Mouse (Mus musculus): ENCODE measurements around the gene Dusp9. TPM values are rescaled to one million over a fixed set of nuclear protein-coding genes. Genes with fewer than 3 reads are reported as not detected.

The Dusp9 gene
- polyA plus RNA-seq, 1 experiment from 2014 or later = 9.6 TPM

GRCm38 (mm10) chrX:73673968-73674661 lies 34.9 kb downstream of the Dusp9 start:
- Histone ChIP-seq H3K27me3 (ENCODE audit: control insufficient read depth, insufficient read depth, low read length) (no peaks in the 10 kb centered on the region), H3K27ac (ENCODE audit: low read depth, low read length) (no peak overlapping the region)
- 31% methylated on average over 20 of the region's 20 CpGs for WGBS

GRCm38 (mm10) chrX:73675231-73675630 lies 36.0 kb downstream of the Dusp9 start:
- H3K4me3 ChIP-seq (ENCODE audit: low read length) = no peak overlapping the region
- no peaks in the 10 kb centered on the region for H3K9me3 ChIP-seq (ENCODE audit: control insufficient read depth, low read length)
- ATAC-seq (ENCODE audit: low FRiP score, low TSS enrichment) = no peak
- H3K4me2 ChIP-seq (replicated peaks; ENCODE audit: low read depth, low read length) = peak overlapping the region; percentile 72; the same call in 1 of the 2 replicates
- H3K9ac ChIP-seq (ENCODE audit: low read depth, low read length) = no peak overlapping the region
- no peaks in the 10 kb centered on the region for H3K27me3 ChIP-seq (ENCODE audit: control insufficient read depth, insufficient read depth, low read length)
- H3K4me1 ChIP-seq (ENCODE audit: control insufficient read depth, insufficient read depth, low read length) = no peaks in the 10 kb centered on the region
- H3K36me3 ChIP-seq (ENCODE audit: control insufficient read depth, insufficient read depth, low read length) = peaks cover 20% of the 10 kb centered on the region; the same call in 1 of the 2 replicates
- H3K27ac ChIP-seq (ENCODE audit: low read depth, low read length) = no peak overlapping the region
- WGBS = 78% methylated on average over 2 of the region's 2 CpGs

More at GRCm38 (mm10) chrX:73673968-73674661, 34.9 kb downstream of the Dusp9 start:
- peaks cover 12% of the 10 kb centered on the region; the same call in 1 of the 2 replicates for H3K36me3 ChIP-seq (ENCODE audit: control insufficient read depth, insufficient read depth, low read length)
- peak overlapping the region; percentile 79 for H3K9ac ChIP-seq (ENCODE audit: low read depth, low read length)
- no peaks in the 10 kb centered on the region for H3K4me1 ChIP-seq (ENCODE audit: control insufficient read depth, insufficient read depth, low read length)
- no peaks in the 10 kb centered on the region for H3K9me3 ChIP-seq (ENCODE audit: control insufficient read depth, low read length)
- H3K4me3 ChIP-seq (ENCODE audit: low read length) = peak overlapping the region; percentile 54
- H3K4me2 ChIP-seq (replicated peaks; ENCODE audit: low read depth, low read length) = peak overlapping the region; percentile 72
- peak; percentile 68 for ATAC-seq (ENCODE audit: low FRiP score, low TSS enrichment)

GRCm38 (mm10) chrX:73676668-73677067 lies 37.4 kb downstream of the Dusp9 start:
- peaks cover 26% of the 10 kb centered on the region; the same call in 1 of the 2 replicates for H3K36me3 ChIP-seq (ENCODE audit: control insufficient read depth, insufficient read depth, low read length)
- H3K27ac ChIP-seq (ENCODE audit: low read depth, low read length) = no peak overlapping the region
- H3K9me3 ChIP-seq (ENCODE audit: control insufficient read depth, low read length) = no peaks in the 10 kb centered on the region
- ATAC-seq (ENCODE audit: low FRiP score, low TSS enrichment) = no peak
- no peak overlapping the region for H3K9ac ChIP-seq (ENCODE audit: low read depth, low read length)
- H3K4me1 ChIP-seq (ENCODE audit: control insufficient read depth, insufficient read depth, low read length) = no peaks in the 10 kb centered on the region
- H3K4me2 ChIP-seq (replicated peaks; ENCODE audit: low read depth, low read length) = no peak overlapping the region
- 98% methylated on average over 4 of the region's 4 CpGs for WGBS
- no peaks in the 10 kb centered on the region for H3K27me3 ChIP-seq (ENCODE audit: control insufficient read depth, insufficient read depth, low read length)
- no peak overlapping the region for H3K4me3 ChIP-seq (ENCODE audit: low read length)

- Histone ChIP-seq H3K9me3 (ENCODE audit: control insufficient read depth, low read length) (no peaks in the 10 kb centered on the region), H3K9ac (ENCODE audit: low read depth, low read length) (no peak overlapping the region), H3K4me3 (ENCODE audit: low read length) (no peak overlapping the region), H3K4me2 (replicated peaks; ENCODE audit: low read depth, low read length) (no peak overlapping the region), H3K36me3 (ENCODE audit: control insufficient read depth, insufficient read depth, low read length) (peaks cover 45% of the 10 kb centered on the region; the same call in 1 of the 2 replicates), H3K4me1 (ENCODE audit: control insufficient read depth, insufficient read depth, low read length) (no peaks in the 10 kb centered on the region), H3K27ac (ENCODE audit: low read depth, low read length) (no peak overlapping the region), H3K27me3 (ENCODE audit: control insufficient read depth, insufficient read depth, low read length) (no peaks in the 10 kb centered on the region)
- ATAC-seq (ENCODE audit: low FRiP score, low TSS enrichment) = no peak
- 90% methylated on average over 2 of the region's 2 CpGs for WGBS
These were observed 44.9 kb downstream of the Dusp9 start for GRCm38 (mm10) chrX:73684156-73684555.

GRCm38 (mm10) chrX:73684978-73685377 lies 45.8 kb downstream of the Dusp9 start:
- H3K27me3 ChIP-seq (ENCODE audit: control insufficient read depth, insufficient read depth, low read length) = no peaks in the 10 kb centered on the region
- no peak overlapping the region for H3K9ac ChIP-seq (ENCODE audit: low read depth, low read length)
- H3K4me1 ChIP-seq (ENCODE audit: control insufficient read depth, insufficient read depth, low read length) = no peaks in the 10 kb centered on the region
- no peak for ATAC-seq (ENCODE audit: low FRiP score, low TSS enrichment)
- peaks cover 39% of the 10 kb centered on the region; the same call in 1 of the 2 replicates for H3K36me3 ChIP-seq (ENCODE audit: control insufficient read depth, insufficient read depth, low read length)
- no peak overlapping the region for H3K4me3 ChIP-seq (ENCODE audit: low read length)
- no peaks in the 10 kb centered on the region for H3K9me3 ChIP-seq (ENCODE audit: control insufficient read depth, low read length)
- H3K4me2 ChIP-seq (replicated peaks; ENCODE audit: low read depth, low read length) = no peak overlapping the region
- H3K27ac ChIP-seq (ENCODE audit: low read depth, low read length) = no peak overlapping the region

GRCm38 (mm10) chrX:73685629-73686028 lies 46.4 kb downstream of the Dusp9 start:
- Histone ChIP-seq H3K9ac (ENCODE audit: low read depth, low read length) (no peak overlapping the region), H3K36me3 (ENCODE audit: control insufficient read depth, insufficient read depth, low read length) (peaks cover 37% of the 10 kb centered on the region; the same call in 1 of the 2 replicates)

GRCm38 (mm10) chrX:73690917-73691629 lies 51.9 kb downstream of the Dusp9 start:
- H3K4me2 ChIP-seq (replicated peaks; ENCODE audit: low read depth, low read length) = no peak overlapping the region
- H3K4me3 ChIP-seq (ENCODE audit: low read length) = no peak overlapping the region
- WGBS = 75% methylated on average over 5 of the region's 5 CpGs
- H3K36me3 ChIP-seq (ENCODE audit: control insufficient read depth, insufficient read depth, low read length) = peaks cover 22% of the 10 kb centered on the region; the same call in 1 of the 2 replicates
- no peak overlapping the region for H3K27ac ChIP-seq (ENCODE audit: low read depth, low read length)
- no peaks in the 10 kb centered on the region for H3K4me1 ChIP-seq (ENCODE audit: control insufficient read depth, insufficient read depth, low read length)
- no peaks in the 10 kb centered on the region for H3K9me3 ChIP-seq (ENCODE audit: control insufficient read depth, low read length)
- no peaks in the 10 kb centered on the region for H3K27me3 ChIP-seq (ENCODE audit: control insufficient read depth, insufficient read depth, low read length)
- 0 out of 2 replicates have a peak, but pooled peaks have one; percentile 57 for ATAC-seq (ENCODE audit: low FRiP score, low TSS enrichment)
- no peak overlapping the region for H3K9ac ChIP-seq (ENCODE audit: low read depth, low read length)

More at GRCm38 (mm10) chrX:73685629-73686028, 46.4 kb downstream of the Dusp9 start:
- 48% methylated on average over 3 of the region's 3 CpGs for WGBS
- Histone ChIP-seq H3K9me3 (ENCODE audit: control insufficient read depth, low read length) (no peaks in the 10 kb centered on the region), H3K4me1 (ENCODE audit: control insufficient read depth, insufficient read depth, low read length) (no peaks in the 10 kb centered on the region), H3K4me3 (ENCODE audit: low read length) (no peak overlapping the region), H3K27ac (ENCODE audit: low read depth, low read length) (no peak overlapping the region), H3K27me3 (ENCODE audit: control insufficient read depth, insufficient read depth, low read length) (no peaks in the 10 kb centered on the region), H3K4me2 (replicated peaks; ENCODE audit: low read depth, low read length) (no peak overlapping the region)
- ATAC-seq (ENCODE audit: low FRiP score, low TSS enrichment) = no peak

All from kidney, embryonic 14.5 days (tissue).